Mouse (Mus musculus) megakaryocyte progenitor cell, adult 5-6 weeks (primary cell): ENCODE results near the gene Sly. TPM values are rescaled to one million over a fixed set of nuclear protein-coding genes. Genes with fewer than 3 reads are reported as not detected.
"Not testable (repeated sequence)": the region's sequence is repeated elsewhere in the genome, so short reads cannot be mapped to it uniquely, and the experiment has no call there.

Source experiments
- ATAC-seq: replicated peaks from 2 replicates; pipeline ENCODE4 v1.8.0; 2016; ENCODE audit warnings: mild to moderate bottlenecking, moderate TSS enrichment, inconsistent platforms; ENCODE audit not compliant: poor library complexity
- total RNA-seq, 2 experiments: library from RNA; stranded (forward) in 1 of 2; stranded (reverse) in 1 of 2; fragments of 157-497, 149-512 nt in 1 of 2; fragments of 200-1000 nt in 1 of 2; gene quantifications; 2 replicates each; pipeline versions ENCODE4 v1.2.3 to v1.2.4; 2015 to 2017

Gene Sly
- not detected in 2 replicates for total RNA-seq (2015)
- total RNA-seq (2017): not detected in 2 replicates

DNA sequence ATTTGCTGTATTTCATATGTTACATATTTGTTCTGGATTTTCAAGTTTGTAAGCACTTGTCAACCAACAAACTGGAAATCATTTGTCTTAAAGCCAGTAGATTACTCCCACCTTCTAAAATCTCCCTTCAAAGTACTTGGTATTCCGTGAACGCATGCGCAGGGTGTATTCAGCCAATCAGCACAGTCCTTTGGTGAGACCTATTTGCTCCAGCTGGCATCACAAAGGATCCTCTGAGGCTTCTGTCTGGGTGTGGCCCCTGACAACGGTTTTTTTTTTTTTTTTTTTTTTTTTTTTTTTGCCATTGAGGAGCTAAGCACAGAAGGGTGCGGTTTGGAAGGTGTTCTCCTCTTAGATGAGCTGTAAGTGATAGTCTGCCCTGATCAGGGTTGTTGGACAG lies at the start of gene Sly:
Gene Sly, plus strand, starts transcription at position 301 of the 400 bp plus-strand sequence.
- ATAC-seq: not testable (repeated sequence)
